Mouse (Mus musculus): Measurements from ENCODE around the gene Il4ra. TPM values are rescaled to one million over a fixed set of nuclear protein-coding genes. Genes with fewer than 3 reads are reported as not detected.

The Il4ra gene
- total and polyA plus RNA-seq, 3 experiments, result 18.2 to 27.4 (median 26.4) TPM

- TF ChIP-seq POLR2AphosphoS2 (IDR thresholded peaks at IDR 0.05; ENCODE audit: low read depth, low read length), result no peak
- TF ChIP-seq BHLHE40 (IDR thresholded peaks at IDR 0.05; ENCODE audit: low read depth, low read length), result peak; percentile 87
- no peak for TF ChIP-seq ZKSCAN1 (IDR thresholded peaks at IDR 0.05; ENCODE audit: borderline replicate concordance, low read depth, low read length)
- TF ChIP-seq ZC3H11A (IDR thresholded peaks at IDR 0.05; ENCODE audit: low read depth, low read length), result no peak
- peak; percentile 68 for TF ChIP-seq MAFK (IDR thresholded peaks at IDR 0.05; ENCODE audit: insufficient replicate concordance, low read length)
- peak; percentile 62 for TF ChIP-seq TBP (conservative IDR thresholded peaks at IDR 0.05; ENCODE audit: low read depth, low read length)
- no peak; the same call in 1 of the 2 replicates for TF ChIP-seq HCFC1 (IDR thresholded peaks at IDR 0.05; ENCODE audit: low read depth, low read length)
- TF ChIP-seq CHD2 (IDR thresholded peaks at IDR 0.05; ENCODE audit: low read length), result peak; percentile 83
Measured at GRCm38 (mm10) chr7:125607384-125608182, 55.7 kb downstream of the Il4ra start (continued).

DNA sequence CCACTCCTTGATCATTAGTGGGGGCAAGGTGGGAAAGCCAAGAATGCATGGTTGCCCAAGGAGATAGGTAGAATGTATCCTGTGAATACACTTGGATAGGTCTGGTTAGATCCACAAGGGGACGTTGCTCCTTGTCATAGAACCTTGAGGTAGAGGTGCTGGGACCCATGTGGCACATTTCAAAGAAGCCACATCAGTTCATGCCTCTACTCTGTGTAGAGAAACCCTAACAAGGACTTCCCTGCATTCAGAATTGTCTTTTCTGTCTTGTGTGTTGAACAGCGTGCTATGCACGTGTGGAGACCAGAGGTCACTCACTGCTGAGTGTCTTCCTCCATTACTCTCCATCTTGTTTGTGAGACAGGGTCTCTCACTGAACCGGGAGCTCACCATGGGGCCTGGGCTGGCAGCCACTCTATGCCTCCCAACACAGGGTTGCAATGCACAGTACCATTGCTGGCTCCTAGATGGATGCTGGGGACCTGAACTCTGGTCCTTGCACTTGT, 56.3 kb downstream of the Il4ra start:
- Histone ChIP-seq H3K36me3 (replicated peaks in 1 of 2; ENCODE audit: control insufficient read depth in 1 of 2, insufficient read depth in 1 of 2, low read length in 1 of 2) (peaks cover 55 to 71% of the 10 kb centered on the region in 2 experiments), H3K4me2 (ENCODE audit: insufficient read depth, low read depth, poor library complexity, severe bottlenecking) (peak overlapping the region; percentile 92), H3K9ac (ENCODE audit: insufficient read depth, low read depth) (peak overlapping the region; percentile 93), H3K27me3 (replicated peaks) (no peaks in the 10 kb centered on the region), H3K4me1 (ENCODE audit: control insufficient read depth in 1 of 2, insufficient read depth in 2 of 2) (peaks cover 8 to 43% of the 10 kb centered on the region in 2 experiments), H3K9me3 (replicated peaks; ENCODE audit: low read length) (peaks cover 7% of the 10 kb centered on the region), H3K4me3 (replicated peaks in 1 of 3; ENCODE audit: low read depth in 2 of 3, low read length in 2 of 3, poor library complexity in 1 of 3) (peak overlapping the region; percentile 20 to 86 (median 86)), H3K79me2 (replicated peaks; ENCODE audit: control insufficient read depth, extremely low read depth, insufficient read depth, poor library complexity, severe bottlenecking) (peaks cover 85% of the 10 kb centered on the region), H3K27ac (ENCODE audit: insufficient read depth, low read depth) (peak overlapping the region; percentile 100)
- dilution Hi-C loops (cut with MboI; ENCODE audit: extremely low pct_ligation_motif_present, extremely low pct_unique_long_range_greater_than_20kb, low sequenced_read_pairs), result no loop called here
- peak; percentile 14; the same call in 1 of the 2 replicates for TF ChIP-seq NELFE (IDR thresholded peaks at IDR 0.05; ENCODE audit: low read depth, low read length)
- peak in 1 of 2 experiments; percentile 27; a peak in 1 of 4 replicates for TF ChIP-seq CTCF (conservative IDR thresholded peaks at IDR 0.05 in 1 of 2, IDR thresholded peaks at IDR 0.05 in 1 of 2; ENCODE audit: low read depth in 2 of 2, low read length in 2 of 2)
- no peak for TF ChIP-seq POLR2AphosphoS2 (IDR thresholded peaks at IDR 0.05; ENCODE audit: low read depth, low read length)
- peak; percentile 5; the same call in 1 of the 2 replicates for TF ChIP-seq SMC3 (IDR thresholded peaks at IDR 0.05; ENCODE audit: low read depth, low read length)
- no peak for TF ChIP-seq USF1 (IDR thresholded peaks at IDR 0.05; ENCODE audit: low read depth, low read length)
- peak; percentile 81 for TF ChIP-seq SIN3A (IDR thresholded peaks at IDR 0.05; ENCODE audit: low read length)
- no peak for TF ChIP-seq ELF1 (IDR thresholded peaks at IDR 0.05; ENCODE audit: low read depth, low read length)
- TF ChIP-seq MXI1 (IDR thresholded peaks at IDR 0.05; ENCODE audit: low read depth, low read length), result peak; percentile 88
- peak; percentile 86 for TF ChIP-seq MYC (IDR thresholded peaks at IDR 0.05; ENCODE audit: low read depth, low read length)
- TF ChIP-seq ZMIZ1 (IDR thresholded peaks at IDR 0.05; ENCODE audit: low read depth, low read length), result peak; percentile 72
- TF ChIP-seq BHLHE40 (IDR thresholded peaks at IDR 0.05; ENCODE audit: low read depth, low read length), result peak; percentile 95
- TF ChIP-seq TBP (conservative IDR thresholded peaks at IDR 0.05; ENCODE audit: low read depth, low read length), result no peak
- TF ChIP-seq ZKSCAN1 (IDR thresholded peaks at IDR 0.05; ENCODE audit: borderline replicate concordance, low read depth, low read length), result no peak
- no peak for TF ChIP-seq NRF1 (IDR thresholded peaks at IDR 0.05; ENCODE audit: low read depth, low read length)
- peak; percentile 77 for TF ChIP-seq MAX (IDR thresholded peaks at IDR 0.05; ENCODE audit: low read length)
- TF ChIP-seq POLR2A (IDR thresholded peaks at IDR 0.05; ENCODE audit: low read depth, low read length), result 0 out of 2 replicates have a peak, but pooled peaks have one; percentile 11
- DNase-seq (ENCODE audit: extremely low read depth), result no peak
- in situ Hi-C loops (cut with MboI; ENCODE audit: low pct_ligation_motif_present, low pct_unique_long_range_greater_than_20kb, low sequenced_read_pairs), result no loop called here
